Mouse (Mus musculus): Measurements from ENCODE around the gene Pcsk4. TPM values are rescaled to one million over a fixed set of nuclear protein-coding genes. Genes with fewer than 3 reads are reported as not detected.
A peak's percentile ranks its signal among the peaks of the same experiment; 100 is the strongest.

Gene Pcsk4
- total RNA-seq, 2 experiments from 2014 or later = 4.9 to 6.2 TPM

GRCm38 (mm10) chr10:80301256-80302081 is 27.8 kb downstream of the Pcsk4 start:
- no peak for DNase-seq (ENCODE audit: low spot score in 2 of 2)
- intact Hi-C loops (cut with DNase I) = no loop called here

GRCm38 (mm10) chr10:80300672-80301181 is 28.6 kb downstream of the Pcsk4 start:
- intact Hi-C loops (cut with DNase I) = no loop called here
- DNase-seq (ENCODE audit: low spot score in 2 of 2) = no peak

GRCm38 (mm10) chr10:80299824-80300223 is 29.5 kb downstream of the Pcsk4 start:
- intact Hi-C loops (cut with DNase I) = no loop called here

GRCm38 (mm10) chr10:80299301-80299700 is 30.0 kb downstream of the Pcsk4 start:
- intact Hi-C loops (cut with DNase I) = no loop called here
- DNase-seq (ENCODE audit: low spot score in 2 of 2) = no peak

More at GRCm38 (mm10) chr10:80299824-80300223, 29.5 kb downstream of the Pcsk4 start:
- no peak for DNase-seq (ENCODE audit: low spot score in 2 of 2)

GRCm38 (mm10) chr10:80298571-80299281 is 30.6 kb downstream of the Pcsk4 start:
- DNase-seq (ENCODE audit: low spot score in 2 of 2) = peak; percentile 90 to 93
- intact Hi-C loops (cut with DNase I) = no loop called here

GRCm38 (mm10) chr10:80297526-80298133 is 31.7 kb downstream of the Pcsk4 start:
- intact Hi-C loops (cut with DNase I) = no loop called here
- DNase-seq (ENCODE audit: low spot score in 2 of 2) = no peak

GRCm38 (mm10) chr10:80296824-80297223 is 32.5 kb downstream of the Pcsk4 start:
- DNase-seq (ENCODE audit: low spot score in 2 of 2) = peak in 1 of 2 experiments; percentile 14

GRCm38 (mm10) chr10:80295618-80296425 is 33.5 kb downstream of the Pcsk4 start, which contains the start of gene Apc2:
Gene Apc2, plus strand, starts transcription at chr10:80295977.
- intact Hi-C loops (cut with DNase I) = no loop called here
- peak; percentile 81 for DNase-seq (ENCODE audit: low spot score in 2 of 2)

More at GRCm38 (mm10) chr10:80296824-80297223, 32.5 kb downstream of the Pcsk4 start:
- intact Hi-C loops (cut with DNase I) = no loop called here

- intact Hi-C loops (cut with DNase I) = no loop called here
- DNase-seq (ENCODE audit: low spot score in 2 of 2) = no peak
These were observed 34.5 kb downstream of the Pcsk4 start for GRCm38 (mm10) chr10:80294788-80295303.

GRCm38 (mm10) chr10:80294311-80294710 is 35.0 kb downstream of the Pcsk4 start:
- intact Hi-C loops (cut with DNase I) = no loop called here
- no peak for DNase-seq (ENCODE audit: low spot score in 2 of 2)

- DNase-seq (ENCODE audit: low spot score in 2 of 2) = no peak
These were observed 36.0 kb downstream of the Pcsk4 start for GRCm38 (mm10) chr10:80293325-80293724.

GRCm38 (mm10) chr10:80292251-80293146 is 36.8 kb downstream of the Pcsk4 start, which contains the start of gene Rps15:
Gene Rps15, plus strand, starts transcription at chr10:80292453.
- DNase-seq (ENCODE audit: low spot score in 2 of 2) = peak; percentile 92

More at GRCm38 (mm10) chr10:80293325-80293724, 36.0 kb downstream of the Pcsk4 start:
- intact Hi-C loops (cut with DNase I) = no loop called here

GRCm38 (mm10) chr10:80288657-80289056 is 40.6 kb downstream of the Pcsk4 start:
- intact Hi-C loops (cut with DNase I) = no loop called here
- DNase-seq (ENCODE audit: low spot score in 2 of 2) = no peak

More at GRCm38 (mm10) chr10:80292251-80293146, 36.8 kb downstream of the Pcsk4 start, which contains the start of gene Rps15:
- intact Hi-C loops (cut with DNase I) = no loop called here

GRCm38 (mm10) chr10:80288097-80288496 is 41.2 kb downstream of the Pcsk4 start:
- DNase-seq (ENCODE audit: low spot score in 2 of 2) = no peak
- intact Hi-C loops (cut with DNase I) = no loop called here

GRCm38 (mm10) chr10:80285222-80286070 is 43.9 kb downstream of the Pcsk4 start:
- intact Hi-C loops (cut with DNase I) = no loop called here
- no peak for DNase-seq (ENCODE audit: low spot score in 2 of 2)

- DNase-seq (ENCODE audit: low spot score in 2 of 2) = no peak
- intact Hi-C loops (cut with DNase I) = no loop called here
These were observed 46.5 kb downstream of the Pcsk4 start for GRCm38 (mm10) chr10:80282481-80283441.
